Mouse (Mus musculus): ENCODE data around the gene Trib3.

DNA sequence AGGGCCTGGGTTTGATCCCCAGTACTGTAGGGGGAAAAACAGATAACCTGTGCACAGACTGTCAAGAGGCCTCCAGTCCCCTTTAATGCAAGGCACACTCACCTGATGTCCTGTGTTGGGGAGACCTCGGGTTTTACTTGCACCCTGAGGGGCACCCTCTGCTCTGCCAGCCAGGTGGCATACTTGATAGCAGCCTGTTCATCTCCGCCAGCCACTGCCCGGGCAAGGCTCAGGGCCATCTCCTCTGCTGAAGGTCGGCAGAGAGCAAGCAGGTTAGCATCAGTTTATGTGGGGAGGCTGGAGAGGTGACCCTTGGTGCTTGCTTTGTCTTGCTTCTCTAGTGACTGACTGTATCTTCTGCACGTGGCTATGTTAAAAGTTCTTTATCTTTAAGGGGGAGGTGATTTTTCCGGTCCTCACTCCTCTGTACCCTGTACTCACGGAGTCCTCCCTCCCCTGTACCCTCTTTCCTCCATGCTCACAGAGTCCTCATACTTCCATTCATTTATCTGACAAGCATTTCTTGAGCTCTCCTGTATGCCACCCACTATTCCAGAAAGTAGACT lies 12.9 kb downstream of the Trib3 start:
- no peak for TF ChIP-seq POLR2A (IDR thresholded peaks at IDR 0.05; ENCODE audit: low read depth, low read length)
- TF ChIP-seq CTCF (IDR thresholded peaks at IDR 0.05; ENCODE audit: extremely low read depth, insufficient read length, insufficient replicate concordance, low read depth, low read length), result no peak

All from small intestine, adult 2 months (tissue).